Mouse (Mus musculus): ENCODE measurements around the gene Camk1g. TPM values are rescaled to one million over a fixed set of nuclear protein-coding genes. Genes with fewer than 3 reads are reported as not detected.
A peak's percentile ranks its signal among the peaks of the same experiment; 100 is the strongest.

Camk1g gene
- polyA plus RNA-seq, 1 experiment from 2014 or later = 1.6 TPM

- H3K4me2 ChIP-seq (replicated peaks; ENCODE audit: low read depth) = peak overlapping the region; percentile 51
- H3K4me3 ChIP-seq (ENCODE audit: low read depth, low read length) = peak overlapping the region; percentile 27; the same call in 1 of the 2 replicates
- 22% methylated on average over 11 of the region's 11 CpGs for WGBS
- H3K4me1 ChIP-seq (replicated peaks; ENCODE audit: control insufficient read depth, insufficient read depth) = peaks cover 7% of the 10 kb centered on the region; the same call in 1 of the 2 replicates
- H3K27me3 ChIP-seq (ENCODE audit: control insufficient read depth, insufficient read depth, low read length) = no peaks in the 10 kb centered on the region
- DNase-seq (ENCODE audit: low spot score) (no peak), ATAC-seq (ENCODE audit: low FRiP score, low TSS enrichment) (0 out of 2 replicates have a peak, but pooled peaks have one; percentile 10)
- no peaks in the 10 kb centered on the region for H3K36me3 ChIP-seq (ENCODE audit: control insufficient read depth, insufficient read depth, low read length)
- H3K9me3 ChIP-seq (ENCODE audit: control insufficient read depth, low read length) = no peaks in the 10 kb centered on the region
- 0 out of 2 replicates have a peak overlapping the region, but pooled peaks have one; percentile 30 for H3K27ac ChIP-seq (replicated peaks)
- no peak overlapping the region for H3K9ac ChIP-seq (ENCODE audit: low read length)
- no peak for TF ChIP-seq EP300 (optimal IDR thresholded peaks at IDR 0.05)
- no peak for TF ChIP-seq CTCF (IDR thresholded peaks at IDR 0.05; ENCODE audit: low read depth)
Observed at GRCm38 (mm10) chr1:193381597-193382404, 11.7 kb upstream of the Camk1g start.

GRCm38 (mm10) chr1:193380877-193381276 is 10.8 kb upstream of the Camk1g start:
- DNase-seq (ENCODE audit: low spot score) = no peak
- no peaks in the 10 kb centered on the region for H3K9me3 ChIP-seq (ENCODE audit: control insufficient read depth, low read length)
- ATAC-seq (ENCODE audit: low FRiP score, low TSS enrichment) = no peak
- H3K36me3 ChIP-seq (ENCODE audit: control insufficient read depth, insufficient read depth, low read length) = no peaks in the 10 kb centered on the region
- no peak overlapping the region for H3K4me3 ChIP-seq (ENCODE audit: low read depth, low read length)
- no peak overlapping the region for H3K9ac ChIP-seq (ENCODE audit: low read length)
- H3K4me2 ChIP-seq (replicated peaks; ENCODE audit: low read depth) = no peak overlapping the region
- H3K4me1 ChIP-seq (replicated peaks; ENCODE audit: control insufficient read depth, insufficient read depth) = peaks cover 4% of the 10 kb centered on the region; the same call in 1 of the 2 replicates
- H3K27me3 ChIP-seq (ENCODE audit: control insufficient read depth, insufficient read depth, low read length) = no peaks in the 10 kb centered on the region
- 91% methylated on average over 5 of the region's 5 CpGs for WGBS
- H3K27ac ChIP-seq (replicated peaks) = no peak overlapping the region
- TF ChIP-seq CTCF (IDR thresholded peaks at IDR 0.05; ENCODE audit: low read depth) (no peak), EP300 (optimal IDR thresholded peaks at IDR 0.05) (no peak)

GRCm38 (mm10) chr1:193379634-193380033 is 9.5 kb upstream of the Camk1g start:
- Histone ChIP-seq H3K4me3 (ENCODE audit: low read depth, low read length) (no peak overlapping the region), H3K27me3 (ENCODE audit: control insufficient read depth, insufficient read depth, low read length) (no peaks in the 10 kb centered on the region), H3K9ac (ENCODE audit: low read length) (no peak overlapping the region), H3K9me3 (ENCODE audit: control insufficient read depth, low read length) (no peaks in the 10 kb centered on the region), H3K36me3 (ENCODE audit: control insufficient read depth, insufficient read depth, low read length) (no peaks in the 10 kb centered on the region), H3K27ac (replicated peaks) (no peak overlapping the region), H3K4me2 (replicated peaks; ENCODE audit: low read depth) (no peak overlapping the region), H3K4me1 (replicated peaks; ENCODE audit: control insufficient read depth, insufficient read depth) (peaks cover 4% of the 10 kb centered on the region; the same call in 1 of the 2 replicates)
- no peak for ATAC-seq (ENCODE audit: low FRiP score, low TSS enrichment)
- no peak for TF ChIP-seq EP300 (optimal IDR thresholded peaks at IDR 0.05)
- 63% methylated on average over 6 of the region's 6 CpGs for WGBS
- DNase-seq (ENCODE audit: low spot score) = no peak

GRCm38 (mm10) chr1:193376478-193377134 is 6.5 kb upstream of the Camk1g start:
- TF ChIP-seq CTCF (IDR thresholded peaks at IDR 0.05; ENCODE audit: low read depth) = peak; percentile 97
- TF ChIP-seq EP300 (optimal IDR thresholded peaks at IDR 0.05) = no peak
- WGBS = 32% methylated on average over 4 of the region's 4 CpGs
- Histone ChIP-seq H3K9me3 (ENCODE audit: control insufficient read depth, low read length) (no peaks in the 10 kb centered on the region), H3K27me3 (ENCODE audit: control insufficient read depth, insufficient read depth, low read length) (no peaks in the 10 kb centered on the region), H3K4me1 (replicated peaks; ENCODE audit: control insufficient read depth, insufficient read depth) (no peaks in the 10 kb centered on the region), H3K4me3 (ENCODE audit: low read depth, low read length) (no peak overlapping the region), H3K9ac (ENCODE audit: low read length) (no peak overlapping the region), H3K4me2 (replicated peaks; ENCODE audit: low read depth) (no peak overlapping the region), H3K36me3 (ENCODE audit: control insufficient read depth, insufficient read depth, low read length) (no peaks in the 10 kb centered on the region), H3K27ac (replicated peaks) (no peak overlapping the region)
- DNase-seq (ENCODE audit: low spot score) (peak; percentile 40), ATAC-seq (ENCODE audit: low FRiP score, low TSS enrichment) (no peak; the same call in 1 of the 2 replicates)

GRCm38 (mm10) chr1:193373906-193374413 is 3.9 kb upstream of the Camk1g start:
- WGBS = 77% methylated on average over 6 of the region's 6 CpGs
- no peaks in the 10 kb centered on the region for H3K9me3 ChIP-seq (ENCODE audit: control insufficient read depth, low read length)
- DNase-seq (ENCODE audit: low spot score) = no peak

More at GRCm38 (mm10) chr1:193373906-193374413, 3.9 kb upstream of the Camk1g start:
- no peaks in the 10 kb centered on the region for H3K36me3 ChIP-seq (ENCODE audit: control insufficient read depth, insufficient read depth, low read length)
- H3K27ac ChIP-seq (replicated peaks) = no peak overlapping the region
- no peak overlapping the region for H3K4me2 ChIP-seq (replicated peaks; ENCODE audit: low read depth)
- H3K27me3 ChIP-seq (ENCODE audit: control insufficient read depth, insufficient read depth, low read length) = no peaks in the 10 kb centered on the region
- ATAC-seq (ENCODE audit: low FRiP score, low TSS enrichment) = no peak
- H3K4me1 ChIP-seq (replicated peaks; ENCODE audit: control insufficient read depth, insufficient read depth) = no peaks in the 10 kb centered on the region
- H3K4me3 ChIP-seq (ENCODE audit: low read depth, low read length) = no peak overlapping the region
- no peak overlapping the region for H3K9ac ChIP-seq (ENCODE audit: low read length)
- TF ChIP-seq EP300 (optimal IDR thresholded peaks at IDR 0.05) = no peak

Data from stomach, postnatal 0 days (tissue).